Mouse (Mus musculus) frontal cortex, adult (tissue): ENCODE measurements around the gene Olfr559.

Experiments used
- ATAC-seq: cut with Nextera tagmentation; 2 replicates; pipeline ENCODE4 v1.9.2; 2017; ENCODE audit warnings: mild to moderate bottlenecking, moderate library complexity, mixed read lengths; ENCODE audit not compliant: low TSS enrichment

Gene Olfr559

DNA sequence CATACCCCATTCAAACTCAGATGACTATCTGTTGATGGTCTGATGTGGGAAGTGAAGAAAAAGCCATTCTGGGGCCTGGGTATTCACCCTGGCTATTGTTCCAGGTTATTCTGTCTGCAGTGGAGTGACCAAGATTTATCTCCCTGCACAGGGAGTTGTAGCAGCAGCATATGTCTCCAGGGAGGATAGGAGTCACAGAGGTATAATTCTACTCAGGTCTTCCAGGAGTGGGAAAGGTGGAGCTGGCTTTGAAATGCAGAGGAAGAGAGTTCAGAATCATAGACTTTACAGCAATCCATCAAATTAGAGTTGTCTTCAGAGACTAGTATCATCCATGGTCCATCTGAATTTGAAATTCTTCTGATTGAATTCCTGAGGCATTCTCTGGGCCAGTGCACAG lies at the start of gene Olfr559:
Gene Olfr559 (minus strand): TSS at position 101 of the 400 bp plus-strand sequence.
- no peak for ATAC-seq

DNA sequence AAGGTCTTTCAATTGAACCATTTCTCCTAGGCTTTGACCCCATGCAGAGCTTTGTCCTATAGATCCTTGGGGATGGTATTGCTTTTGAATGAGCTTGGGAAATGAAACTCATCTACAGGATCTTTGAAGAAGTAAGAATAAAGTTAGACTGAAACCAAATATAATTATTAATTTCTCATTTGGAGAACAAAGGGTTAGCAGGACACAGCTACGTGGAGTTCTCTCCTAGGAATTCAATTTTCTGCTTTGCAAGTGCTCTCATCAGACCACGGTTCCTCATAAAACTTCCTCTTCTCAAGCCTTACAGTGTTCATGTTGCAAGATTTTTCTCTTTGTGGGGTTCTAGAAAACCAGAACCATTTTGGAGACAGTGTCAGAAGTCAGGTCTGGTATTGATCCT lies 43.6 kb upstream of the Olfr559 start, which contains the start of gene Olfr561:
Gene Olfr561 (plus strand): TSS at position 301 of the 400 bp plus-strand sequence.
- ATAC-seq = no peak

GRCm38 (mm10) chr7:102759266-102759665 lies 32.0 kb upstream of the Olfr559 start, which contains the start of the genes Olfr560 and Olfr78:
Olfr560 (minus strand) TSS chr7:102759366.
Olfr78 (minus strand) TSS chr7:102759471.
- ATAC-seq = peak; percentile 31; the same call in 1 of the 2 replicates

GRCm38 (mm10) chr7:102752086-102752485 lies 24.8 kb upstream of the Olfr559 start:
- no peak for ATAC-seq

- no peak for ATAC-seq
These were observed 10.4 kb upstream of the Olfr559 start for GRCm38 (mm10) chr7:102737705-102738104.

- ATAC-seq = no peak
These were observed 6.5 kb upstream of the Olfr559 start for GRCm38 (mm10) chr7:102733793-102734192.

- no peak for ATAC-seq
These were observed 8.3 kb downstream of the Olfr559 start, which contains the start of gene Olfr33 for GRCm38 (mm10) chr7:102718970-102719369. Olfr33 (minus strand) TSS chr7:102719070.

- ATAC-seq = no peak
These were observed 25.4 kb downstream of the Olfr559 start, which contains the start of gene Olfr558 for GRCm38 (mm10) chr7:102701915-102702314. Olfr558 (plus strand) TSS chr7:102702215.

GRCm38 (mm10) chr7:102698461-102698860 lies 28.8 kb downstream of the Olfr559 start:
- no peak for ATAC-seq

DNA sequence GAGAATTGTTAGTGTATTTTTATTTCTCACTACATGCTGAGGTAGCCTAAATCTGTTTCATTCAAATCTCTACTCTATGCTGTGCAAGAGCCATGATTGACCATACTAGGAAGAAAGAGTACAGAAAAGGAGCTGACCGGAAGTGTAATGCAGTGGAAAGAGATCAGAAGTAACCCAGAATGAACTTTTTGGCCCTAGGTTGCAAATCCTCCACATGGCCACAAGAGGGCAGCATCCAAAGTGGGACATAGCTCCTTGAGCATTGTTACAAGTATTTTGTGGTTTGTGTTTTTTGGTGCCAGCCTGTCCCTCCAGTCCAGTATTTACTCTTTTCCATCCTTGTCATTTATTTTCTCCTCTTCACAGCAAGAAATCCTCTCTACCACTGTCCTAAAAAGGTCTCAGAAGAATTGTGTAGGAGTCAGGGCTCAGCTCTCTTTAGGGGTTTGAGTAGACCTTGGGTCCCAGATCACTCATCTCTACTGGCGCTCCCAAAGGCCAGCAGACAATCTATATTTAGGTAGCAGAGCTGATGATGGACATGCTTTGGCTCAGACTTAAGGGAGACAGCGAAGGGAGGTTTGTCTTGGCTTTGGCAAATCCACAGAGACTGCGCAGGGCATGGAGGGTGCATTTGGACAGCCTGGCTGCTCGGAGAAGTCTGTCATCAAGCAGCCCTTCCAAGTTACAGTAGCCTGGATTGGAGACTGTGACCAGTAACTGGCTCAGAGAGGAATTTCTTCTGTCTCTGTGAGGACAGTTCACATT lies 31.7 kb downstream of the Olfr559 start, which contains the start of gene Olfr557:
Gene Olfr557 (plus strand): TSS at position 553 of the 768 bp plus-strand sequence.
- peak; percentile 55; the same call in 1 of the 2 replicates for ATAC-seq

DNA sequence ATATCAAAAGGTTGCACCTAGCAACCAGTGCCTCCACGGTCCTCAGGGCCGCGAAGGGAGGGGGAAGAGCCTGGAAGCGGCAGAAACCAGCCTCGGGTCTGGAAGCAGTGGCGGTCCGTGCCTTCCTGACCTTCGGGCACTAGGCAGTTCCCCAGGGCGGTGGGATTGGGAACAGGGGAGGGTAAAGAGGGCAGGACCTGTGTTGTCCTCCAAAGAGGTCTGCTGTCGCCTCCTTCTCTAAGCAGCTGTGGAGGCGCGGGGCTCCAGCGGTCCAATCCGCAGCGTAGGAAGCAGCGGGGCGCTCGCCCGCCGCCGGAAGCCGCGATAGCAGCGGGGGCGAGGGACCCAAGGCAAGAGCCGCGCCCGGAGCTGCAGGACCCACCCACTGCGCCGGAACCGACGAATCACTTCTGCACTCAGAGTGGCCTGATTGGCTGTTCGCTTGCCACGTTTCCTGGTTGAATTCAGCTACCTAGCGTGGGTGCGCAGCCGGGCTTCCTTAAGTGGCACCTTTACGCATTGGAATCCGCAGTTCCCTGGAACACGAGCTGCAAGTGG lies 40.3 kb downstream of the Olfr559 start, which contains the start of gene Trim68:
Gene Trim68 (minus strand): TSS at position 384 of the 558 bp plus-strand sequence.
- ATAC-seq = peak; percentile 100

DNA sequence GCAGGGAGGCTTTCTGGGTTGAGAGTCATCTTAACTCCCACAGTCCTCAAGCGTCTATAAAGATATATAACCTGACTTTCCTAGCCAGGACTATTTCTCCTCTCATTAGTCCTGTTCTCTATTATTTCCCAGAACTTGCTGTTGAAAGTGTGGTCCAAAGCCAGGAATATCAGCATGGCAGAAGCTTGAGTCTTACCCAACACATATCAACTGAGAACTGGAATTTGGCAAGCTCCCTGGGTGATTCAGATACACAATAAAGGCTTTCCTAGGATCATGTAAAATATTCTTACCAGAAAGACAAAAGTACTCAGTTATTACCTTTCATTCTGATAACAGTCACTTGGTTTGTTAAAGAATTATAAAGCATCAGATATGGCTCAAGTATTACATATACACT lies 45.4 kb downstream of the Olfr559 start:
- ATAC-seq = no peak

- no peak for ATAC-seq
These were observed 51.1 kb downstream of the Olfr559 start for GRCm38 (mm10) chr7:102676225-102676624.
